In the genomic region with DNA sequence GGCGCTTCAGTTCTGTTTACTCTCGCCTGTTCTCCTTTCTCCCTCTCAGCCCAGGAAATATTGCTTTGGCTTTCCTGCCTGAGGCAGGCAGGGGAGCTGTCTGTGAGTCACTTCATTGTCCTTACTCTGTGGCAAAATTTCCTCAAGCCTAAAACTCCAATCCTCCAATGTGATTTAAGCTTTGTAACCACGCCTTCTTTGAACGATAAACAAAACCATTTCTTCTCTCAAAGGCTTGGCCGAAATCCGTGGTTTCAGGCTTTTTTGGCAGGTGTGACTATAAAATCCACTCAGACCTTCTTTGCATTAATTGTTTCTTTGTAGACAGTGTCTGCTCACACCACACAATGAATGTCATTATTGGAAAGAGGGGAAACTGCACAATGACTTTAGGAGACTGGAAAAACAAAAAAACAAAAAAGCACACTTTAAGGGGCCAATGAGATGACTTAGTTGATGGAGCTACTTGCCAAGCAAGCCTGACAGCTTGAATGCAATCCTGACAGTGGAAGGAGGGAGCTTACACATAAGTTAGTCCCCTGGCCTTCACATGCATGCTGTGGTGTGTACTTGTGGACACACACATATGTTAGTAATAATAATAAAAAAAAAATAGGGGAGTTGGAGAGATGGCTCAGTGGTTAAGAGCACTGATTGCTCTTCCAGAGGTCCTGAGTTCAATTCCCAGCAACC, we compare ENCODE assay signal across 8 mouse cellular contexts. TPM values are rescaled to one million over a fixed set of nuclear protein-coding genes. Genes with fewer than 3 reads are reported as not detected.
A peak's percentile ranks its signal among the peaks of the same experiment; 100 is the strongest.
DNase-seq lines count a peak whose midpoint lies in the region; ATAC-seq and TF ChIP-seq lines count a peak whose summit lies in the region.
"Had no signal": no experiment of that assay in that cellular context is flagged by ENCODE, and none has a peak within 500 bp of the region (broad histone marks: within the 10 kb centered on the region; RNA-seq: fewer than 3 reads in every experiment).

No protein-coding gene starts in this region.

- H3K4me1 ChIP-seq in liver, embryonic 11.5 days (replicated peaks; ENCODE audit: control insufficient read depth, insufficient read depth, low read length) = peaks cover 13% of the 10 kb centered on the region
- H3K4me1 ChIP-seq in liver, embryonic 12.5 days = peaks cover 22% of the 10 kb centered on the region
- peaks cover 10% of the 10 kb centered on the region; the same call in 1 of the 2 replicates for H3K4me1 ChIP-seq in forebrain, postnatal 0 days (ENCODE audit: insufficient read depth)

- no peak overlapping the region for H3K27ac ChIP-seq in liver, embryonic 11.5 days (ENCODE audit: low read depth, low read length)
- H3K27ac ChIP-seq in liver, embryonic 12.5 days = no peak overlapping the region
- peak overlapping the region; percentile 29; the same call in 1 of the 2 replicates for H3K27ac ChIP-seq in forebrain, postnatal 0 days (ENCODE audit: low read depth, low read length)

- H3ac ChIP-seq in myocyte (ENCODE audit: control insufficient read depth, insufficient read length) = no peak overlapping the region

- 56% methylated on average over 6 of the region's 6 CpGs for WGBS in liver, embryonic 11.5 days
- 40% methylated on average over 6 of the region's 6 CpGs for WGBS in liver, embryonic 12.5 days (ENCODE audit: insufficient replicate concordance)
- 20% methylated on average over 6 of the region's 6 CpGs for WGBS in forebrain, postnatal 0 days

- ATAC-seq in liver, embryonic 11.5 days (replicated peaks; ENCODE audit: low FRiP score) = no peak
- no peak for ATAC-seq in liver, embryonic 12.5 days
- ATAC-seq in forebrain, postnatal 0 days = no peak

- H3K9me3 ChIP-seq in liver, embryonic 11.5 days (ENCODE audit: control insufficient read depth, low read length) = no peaks in the 10 kb centered on the region
- H3K9me3 ChIP-seq in liver, embryonic 12.5 days (replicated peaks) = no peaks in the 10 kb centered on the region
- H3K9me3 ChIP-seq in forebrain, postnatal 0 days (ENCODE audit: low read length) = no peaks in the 10 kb centered on the region

- H3K9ac ChIP-seq in liver, embryonic 11.5 days (ENCODE audit: low read depth, low read length) = no peak overlapping the region
- no peak overlapping the region for H3K9ac ChIP-seq in liver, embryonic 12.5 days
- H3K9ac ChIP-seq in forebrain, postnatal 0 days = no peak overlapping the region

- TF ChIP-seq CTCF in brain, embryonic 14.5 days (IDR thresholded peaks at IDR 0.05; ENCODE audit: borderline replicate concordance, extremely low read depth, insufficient read depth, insufficient read length) = no peak
- no peak for TF ChIP-seq CTCF in forebrain, postnatal 0 days (IDR thresholded peaks at IDR 0.05; ENCODE audit: low read depth)

- TF ChIP-seq POLR2A in brain, embryonic 14.5 days (IDR thresholded peaks at IDR 0.05; ENCODE audit: borderline replicate concordance, extremely low read depth, insufficient read depth, insufficient read length, poor library complexity, severe bottlenecking) = no peak
- TF ChIP-seq POLR2A in myocyte (IDR thresholded peaks at IDR 0.05; ENCODE audit: insufficient read length, low read depth) = no peak

- no peaks in the 10 kb centered on the region for H3K36me3 ChIP-seq in liver, embryonic 11.5 days (ENCODE audit: control insufficient read depth, insufficient read depth, low read length)
- no peaks in the 10 kb centered on the region for H3K36me3 ChIP-seq in liver, embryonic 12.5 days
- no peaks in the 10 kb centered on the region for H3K36me3 ChIP-seq in forebrain, postnatal 0 days (ENCODE audit: insufficient read depth)
- H3K36me3 ChIP-seq in myocyte (ENCODE audit: control insufficient read depth, insufficient read depth) = no peaks in the 10 kb centered on the region

- peak; percentile 26 for DNase-seq in liver, embryonic 11.5 days (ENCODE audit: low spot score)
- DNase-seq in brain, embryonic 14.5 days (ENCODE audit: low read depth) = peak; percentile 83
- no peak for DNase-seq in forebrain, postnatal 0 days
- no peak for DNase-seq in cerebellum, adult 9-11 months
- no peak for DNase-seq in right cerebral cortex, postnatal 36 days (ENCODE audit: low spot score in 2 of 2)
- DNase-seq: cerebellum, adult 2 months had no signal

- no peaks in the 10 kb centered on the region for H3K79me2 ChIP-seq in myocyte (ENCODE audit: control insufficient read depth, insufficient read depth)

- H3K4me2 ChIP-seq in liver, embryonic 11.5 days = no peak overlapping the region
- H3K4me2 ChIP-seq in liver, embryonic 12.5 days = no peak overlapping the region
- H3K4me2 ChIP-seq in forebrain, postnatal 0 days (ENCODE audit: low read depth) = no peak overlapping the region
- H3K4me2 ChIP-seq in myocyte (ENCODE audit: low read depth) = peak overlapping the region; percentile 52

- no peaks in the 10 kb centered on the region for H3K27me3 ChIP-seq in liver, embryonic 11.5 days (replicated peaks; ENCODE audit: control insufficient read depth, insufficient read depth, low read length)
- H3K27me3 ChIP-seq in liver, embryonic 12.5 days (replicated peaks) = 0 out of 2 replicates have a peak, but pooled peaks cover 8% of the 10 kb centered on the region
- H3K27me3 ChIP-seq in forebrain, postnatal 0 days (ENCODE audit: insufficient read depth, low read length) = no peaks in the 10 kb centered on the region
- no peaks in the 10 kb centered on the region for H3K27me3 ChIP-seq in myocyte (ENCODE audit: control insufficient read depth, insufficient read depth, insufficient read length)

- H3K4me3 ChIP-seq in liver, embryonic 11.5 days (ENCODE audit: low read depth, low read length) = no peak overlapping the region
- no peak overlapping the region for H3K4me3 ChIP-seq in liver, embryonic 12.5 days
- H3K4me3 ChIP-seq in forebrain, postnatal 0 days (ENCODE audit: low read depth, low read length) = no peak overlapping the region
- H3K4me3 ChIP-seq in myocyte = no peak overlapping the region

TF ChIP-seq in myocyte, 11 proteins besides CTCF, POLR2A, EP300 and RAD21:
- TF ChIP-seq REST (IDR thresholded peaks at IDR 0.05; ENCODE audit: insufficient read depth, insufficient read length) (no peak), CEBPB (IDR thresholded peaks at IDR 0.05; ENCODE audit: insufficient read depth, poor library complexity, severe bottlenecking) (no peak), E2F4 (IDR thresholded peaks at IDR 0.05; ENCODE audit: insufficient read depth) (no peak), MAX (IDR thresholded peaks at IDR 0.05; ENCODE audit: low read depth) (no peak), MYOG (IDR thresholded peaks at IDR 0.05; ENCODE audit: control insufficient read depth in 1 of 3, insufficient read depth in 1 of 3, insufficient read length in 2 of 3, low read depth in 2 of 3) (no peak), SRF (IDR thresholded peaks at IDR 0.05; ENCODE audit: control insufficient read depth, insufficient read length, low read depth) (no peak), TCF3 (IDR thresholded peaks at IDR 0.05; ENCODE audit: insufficient read length, low read depth) (no peak), USF1 (IDR thresholded peaks at IDR 0.05; ENCODE audit: low read depth) (no peak), MYOD1 (IDR thresholded peaks at IDR 0.05; ENCODE audit: control insufficient read depth in 1 of 3, insufficient read length in 2 of 3, low read depth in 2 of 3) (no peak), POLR2AphosphoS2 (IDR thresholded peaks at IDR 0.05; ENCODE audit: insufficient read length, low read depth) (no peak), TCF12 (IDR thresholded peaks at IDR 0.05; ENCODE audit: insufficient read depth, poor library complexity, severe bottlenecking) (no peak)

RNA-seq across cellular contexts. Expression of gene Nedd4, which starts 17.6 kb away (rescaled TPM):
- 302 and 334 TPM in 2 replicates for polyA plus RNA-seq in liver, embryonic 11.5 days (2014; fragmentation: Nextera tagmentation; extraction: Ambion mirVana)
- polyA plus RNA-seq in liver, embryonic 12.5 days (2016; fragmentation: Nextera tagmentation; extraction: Ambion mirVana) = 173 and 176 TPM in 2 replicates
- polyA plus RNA-seq in brain, embryonic 14.5 days (2012; rRNA removed) = 459 and 612 TPM in 2 replicates
- total RNA-seq in forebrain, postnatal 0 days (2014; rRNA removed) = 391 and 472 TPM in 2 replicates
- 180 and 278 TPM in 2 replicates for polyA plus RNA-seq in forebrain, postnatal 0 days (2015; fragmentation: Nextera tagmentation; extraction: Ambion mirVana)
- polyA plus RNA-seq in myocyte (2012; fragmentation: generic; extraction: Trizol) = 195 TPM

Comparison
In these comparisons a context has a peak if more than half of its experiments do, and no peak if none do; other contexts are left out.
1. DNase-seq: peak in liver, embryonic 11.5 days (single experiment) and brain, embryonic 14.5 days (single experiment); none in forebrain, postnatal 0 days (single experiment), cerebellum, adult 9-11 months (single experiment) and right cerebral cortex, postnatal 36 days (0 of 2).